Mouse (Mus musculus) lung, embryonic 16.5 days (tissue): Measurements from ENCODE around the gene Aass. TPM values are rescaled to one million over a fixed set of nuclear protein-coding genes. Genes with fewer than 3 reads are reported as not detected.
A peak's percentile ranks its signal among the peaks of the same experiment; 100 is the strongest.
"Not testable (repeated sequence)": the region's sequence is repeated elsewhere in the genome, so short reads cannot be mapped to it uniquely, and the experiment has no call there.

Source experiments
- ATAC-seq: fragments of 200-750 bp; cut with Nextera tagmentation; 2 replicates; pipeline ENCODE4 v1.8.0; 2017; ENCODE audit warnings: low read depth, mild to moderate bottlenecking, moderate library complexity
- H3K27ac ChIP-seq: fragments of 300-500 bp; sonication (generic); 2 replicates; pipeline ENCODE4 v1.5.1; 2014; ENCODE audit warnings: mild to moderate bottlenecking, control low read depth, low read length
- H3K27me3 ChIP-seq: fragments of 300-500 bp; sonication (generic); 2 replicates; pipeline ENCODE4 v1.6.1; 2014; ENCODE audit warnings: low read depth, low read length, mixed read lengths; ENCODE audit not compliant: control insufficient read depth, insufficient read depth
- H3K36me3 ChIP-seq: fragments of 300-500 bp; sonication (generic); 2 replicates; pipeline ENCODE4 v1.6.1; 2014; ENCODE audit warnings: low read length; ENCODE audit not compliant: control insufficient read depth, insufficient read depth
- H3K4me1 ChIP-seq: fragments of 300-500 bp; sonication (generic); replicated peaks from 2 replicates; pipeline ENCODE4 v1.6.1; 2014; ENCODE audit warnings: low read length, mixed read lengths; ENCODE audit not compliant: control insufficient read depth, insufficient read depth
- H3K4me2 ChIP-seq: fragments of 300-500 bp; sonication (generic); 2 replicates; pipeline ENCODE4 v1.6.1; 2014; ENCODE audit warnings: low read depth, low read length, control low read depth
- H3K4me3 ChIP-seq: fragments of 300-500 bp; sonication (generic); 2 replicates; pipeline ENCODE4 v1.5.1; 2014; ENCODE audit warnings: mild to moderate bottlenecking, low read length, control low read depth
- H3K9ac ChIP-seq: fragments of 300-500 bp; sonication (generic); 2 replicates; pipeline ENCODE4 v1.6.1; 2014; ENCODE audit warnings: low read length, control low read depth
- H3K9me3 ChIP-seq: fragments of 300-500 bp; sonication (generic); 2 replicates; pipeline ENCODE4 v1.6.1; 2016; ENCODE audit warnings: low read length; ENCODE audit not compliant: control insufficient read depth
- WGBS: fragments of 180-500 bp; shearing (Covaris S2); extraction: QIAGEN DNeasy Blood & Tissue Kit; methylation state at CpG from one replicate; pipeline ENCODE4 v1.1.7; 2014; 5-methylcytosine and 5-hydroxymethylcytosine counted together
- polyA plus RNA-seq: library from polyadenylated mRNA; unstranded; fragments of >200 nt; fragmentation: Nextera tagmentation; extraction: Ambion mirVana; gene quantifications from 2 replicates; pipeline ENCODE4 v1.2.1, GENCODE M21; 2015

Gene Aass
- polyA plus RNA-seq = 4.2 and 4.4 TPM in 2 replicates

DNA sequence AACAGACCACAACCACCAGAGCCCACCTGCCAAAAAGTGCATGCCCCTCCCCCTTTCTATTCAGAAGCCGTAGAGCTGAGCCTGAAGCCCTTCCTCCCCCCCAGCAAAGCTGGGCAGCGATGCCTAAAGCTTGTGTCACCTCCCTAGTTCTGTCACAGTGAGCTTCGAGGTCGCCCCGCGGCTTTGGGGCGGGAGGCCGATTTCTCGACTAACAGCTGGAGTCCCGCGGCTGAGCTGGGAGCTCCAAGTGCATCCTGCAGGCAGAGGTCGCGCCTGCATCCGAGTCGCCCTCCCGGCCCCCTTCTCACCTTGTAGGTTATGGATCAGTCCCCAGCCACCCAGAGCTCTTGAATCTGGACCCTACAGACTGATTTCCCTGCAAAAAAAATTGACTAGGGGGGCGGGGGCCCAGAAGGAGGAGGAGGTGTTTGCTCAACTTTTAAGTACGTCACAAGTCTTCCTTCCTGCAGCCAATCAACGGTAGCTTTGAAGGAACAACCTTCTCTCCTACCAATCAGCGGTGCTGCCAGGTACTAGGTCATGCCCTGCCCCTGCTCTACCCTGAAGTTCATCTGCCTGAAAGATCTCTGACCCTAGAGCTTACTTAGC lies at the start of gene Aass:
Gene Aass, minus strand, starts transcription at position 414 of the 609 bp plus-strand sequence.
- Histone ChIP-seq H3K36me3 (no peaks in the 10 kb centered on the region), H3K4me2 (peak within 1 kb of the TSS; percentile 72), H3K27me3 (no peaks in the 10 kb centered on the region), H3K4me1 (peaks cover 6% of the 10 kb centered on the region; the same call in 1 of the 2 replicates), H3K27ac (no peak within 1 kb of the TSS), H3K9ac (peak within 1 kb of the TSS; percentile 50), H3K4me3 (peak within 1 kb of the TSS; percentile 54), H3K9me3 (no peaks in the 10 kb centered on the region)
- peak; percentile 84 for ATAC-seq
- WGBS = 1% methylated on average over 20 of the region's 20 CpGs

DNA sequence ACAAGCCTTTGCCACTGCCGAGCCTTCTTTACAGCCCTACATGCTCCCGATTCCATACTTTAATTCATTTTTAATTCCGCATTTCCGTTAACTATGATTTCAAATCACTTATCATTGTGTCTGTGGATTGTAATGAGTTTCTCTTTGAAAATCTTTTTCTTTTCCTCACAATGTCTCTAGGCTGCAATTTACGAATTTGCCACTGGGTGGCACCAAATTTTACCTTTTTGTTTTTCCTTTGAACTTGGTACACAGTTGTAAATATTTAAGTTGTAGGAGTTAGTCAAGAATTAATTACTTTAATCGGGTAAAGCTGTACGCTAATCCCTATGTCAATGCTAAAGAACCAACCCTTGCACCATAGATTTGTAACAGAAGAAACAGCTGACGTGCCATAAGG lies 47.3 kb upstream of the Aass start:
- H3K27ac ChIP-seq = no peak overlapping the region
- 14% methylated on average over 8 of the region's 8 CpGs for WGBS
- H3K9ac ChIP-seq = no peak overlapping the region
- no peaks in the 10 kb centered on the region for H3K9me3 ChIP-seq
- peak overlapping the region; percentile 24 for H3K4me3 ChIP-seq
- peak overlapping the region; percentile 31; the same call in 1 of the 2 replicates for H3K4me2 ChIP-seq
- no peak for ATAC-seq
- H3K27me3 ChIP-seq = no peaks in the 10 kb centered on the region
- H3K4me1 ChIP-seq = no peaks in the 10 kb centered on the region
- H3K36me3 ChIP-seq = no peaks in the 10 kb centered on the region

DNA sequence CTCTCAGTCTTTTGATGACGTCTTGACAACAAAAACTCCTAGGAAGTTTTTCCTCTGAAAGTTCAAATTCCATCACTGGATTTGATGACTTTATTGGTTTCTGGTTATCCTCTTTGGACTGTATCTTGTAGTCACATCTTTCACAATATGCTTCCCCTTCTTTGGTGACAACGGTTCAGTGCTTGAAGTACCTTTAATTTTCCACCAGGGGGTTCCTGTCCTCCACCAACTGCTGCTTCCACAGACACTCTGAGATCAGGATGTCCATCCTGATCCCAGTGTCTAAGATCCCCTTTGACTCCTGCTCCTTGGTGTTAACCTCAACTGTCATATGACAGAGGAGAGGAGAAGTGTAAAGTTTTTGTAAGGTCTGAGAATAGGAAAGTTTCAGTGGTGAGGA lies 31.0 kb upstream of the Aass start:
- not testable (repeated sequence) for H3K4me1 ChIP-seq, H3K4me2 ChIP-seq, H3K36me3 ChIP-seq, H3K9ac ChIP-seq, H3K4me3 ChIP-seq, H3K27me3 ChIP-seq, ATAC-seq, H3K27ac ChIP-seq, H3K9me3 ChIP-seq
- 70% methylated on average over 1 of the region's 2 CpGs for WGBS

DNA sequence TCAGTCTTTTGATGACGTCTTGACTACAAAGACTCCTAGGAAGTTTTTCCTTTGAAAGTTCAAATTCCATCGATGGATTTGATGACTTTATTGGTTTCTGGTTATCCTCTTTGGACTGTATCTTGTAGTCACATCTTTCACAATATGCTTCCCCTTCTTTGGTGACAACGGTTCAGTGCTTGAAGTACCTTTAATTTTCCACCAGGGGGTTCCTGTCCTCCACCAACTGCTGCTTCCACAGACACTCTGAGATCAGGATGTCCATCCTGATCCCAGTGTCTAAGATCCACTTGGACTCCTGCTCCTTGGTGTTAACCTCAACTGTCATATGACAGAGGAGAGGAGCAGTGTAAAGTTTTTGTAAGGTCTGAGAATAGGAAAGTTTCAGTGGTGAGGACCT lies 23.6 kb upstream of the Aass start:
- H3K4me3 ChIP-seq, H3K36me3 ChIP-seq, ATAC-seq, H3K4me1 ChIP-seq, H3K9ac ChIP-seq, H3K27me3 ChIP-seq, H3K27ac ChIP-seq, H3K9me3 ChIP-seq, H3K4me2 ChIP-seq: not testable (repeated sequence)
- 64% methylated on average over 2 of the region's 3 CpGs for WGBS

DNA sequence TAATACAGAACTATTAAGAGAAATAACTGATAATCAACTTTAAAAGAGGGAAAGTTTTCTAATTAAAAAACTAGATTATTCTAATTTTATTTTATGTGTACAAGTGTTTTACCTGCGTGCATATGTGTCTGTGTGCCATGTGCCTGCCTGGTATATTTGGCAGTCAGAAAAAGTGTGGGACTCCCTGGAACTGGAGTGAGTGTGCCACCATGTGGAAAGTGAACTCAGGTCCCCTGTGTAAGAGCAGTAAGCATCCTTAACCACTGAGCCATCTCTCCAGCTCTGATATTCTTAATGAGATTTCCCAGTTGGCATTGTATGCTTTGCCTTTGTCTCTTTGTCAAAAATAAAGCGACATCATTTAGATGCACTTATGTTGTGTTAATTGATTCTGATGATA lies 20.3 kb upstream of the Aass start:
- H3K27me3 ChIP-seq = no peaks in the 10 kb centered on the region
- H3K9me3 ChIP-seq = no peaks in the 10 kb centered on the region
- no peak overlapping the region for H3K27ac ChIP-seq
- no peak overlapping the region for H3K9ac ChIP-seq
- ATAC-seq = no peak
- no peaks in the 10 kb centered on the region for H3K4me1 ChIP-seq
- H3K4me2 ChIP-seq = no peak overlapping the region
- WGBS = 87% methylated on average over 2 of the region's 2 CpGs
- H3K4me3 ChIP-seq = no peak overlapping the region
- no peaks in the 10 kb centered on the region for H3K36me3 ChIP-seq

DNA sequence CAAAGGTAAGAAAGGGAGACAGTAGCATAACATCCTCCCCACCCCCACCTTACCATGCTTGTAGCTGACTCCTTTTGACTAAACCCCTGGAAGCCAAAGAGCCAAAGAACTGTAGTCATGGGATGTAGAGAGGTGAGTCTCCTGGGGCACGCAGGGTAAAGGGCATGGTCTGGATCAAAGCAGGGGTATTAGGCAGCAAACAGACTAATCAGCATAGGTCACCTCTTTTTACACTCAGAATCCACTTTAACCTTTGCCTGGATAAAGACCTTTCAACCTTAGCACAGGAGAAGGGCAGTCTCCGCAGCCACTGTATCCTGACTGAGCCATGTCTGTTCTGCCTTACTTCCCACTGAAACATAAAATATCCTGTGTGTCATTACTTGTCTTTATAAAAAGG lies 14.4 kb upstream of the Aass start:
- ATAC-seq = no peak
- 75% methylated on average over 2 of the region's 2 CpGs for WGBS

DNA sequence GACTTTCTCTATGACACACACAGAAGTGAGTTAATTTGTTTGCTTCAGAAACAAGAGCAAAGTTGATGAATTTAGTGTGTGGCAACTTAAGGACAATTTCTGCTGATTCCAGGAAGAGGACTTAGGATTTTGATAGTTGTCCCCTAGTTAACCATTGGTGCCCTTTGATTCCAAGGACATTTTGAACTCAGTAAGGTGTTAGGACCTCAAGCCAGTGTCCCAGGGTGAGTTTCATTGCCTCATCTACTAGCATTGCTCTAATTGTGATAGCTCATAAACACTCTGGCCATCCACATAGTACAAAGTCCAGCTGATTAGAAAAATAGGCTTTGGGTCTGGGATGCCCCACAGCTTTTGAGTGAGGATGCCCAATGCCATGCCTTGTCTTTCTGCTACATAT lies 11.2 kb upstream of the Aass start:
- no peak for ATAC-seq
- H3K36me3 ChIP-seq = no peaks in the 10 kb centered on the region
- H3K27me3 ChIP-seq = no peaks in the 10 kb centered on the region
- no peaks in the 10 kb centered on the region for H3K9me3 ChIP-seq
- H3K9ac ChIP-seq = no peak overlapping the region
- H3K4me3 ChIP-seq = no peak overlapping the region
- H3K4me2 ChIP-seq = no peak overlapping the region
- no peaks in the 10 kb centered on the region for H3K4me1 ChIP-seq
- no peak overlapping the region for H3K27ac ChIP-seq

More for the DNA sequence above, 14.4 kb upstream of the Aass start:
- no peak overlapping the region for H3K4me3 ChIP-seq
- no peaks in the 10 kb centered on the region for H3K27me3 ChIP-seq
- H3K9ac ChIP-seq = no peak overlapping the region
- H3K9me3 ChIP-seq = no peaks in the 10 kb centered on the region
- no peaks in the 10 kb centered on the region for H3K4me1 ChIP-seq
- H3K27ac ChIP-seq = no peak overlapping the region
- no peaks in the 10 kb centered on the region for H3K36me3 ChIP-seq
- H3K4me2 ChIP-seq = no peak overlapping the region

DNA sequence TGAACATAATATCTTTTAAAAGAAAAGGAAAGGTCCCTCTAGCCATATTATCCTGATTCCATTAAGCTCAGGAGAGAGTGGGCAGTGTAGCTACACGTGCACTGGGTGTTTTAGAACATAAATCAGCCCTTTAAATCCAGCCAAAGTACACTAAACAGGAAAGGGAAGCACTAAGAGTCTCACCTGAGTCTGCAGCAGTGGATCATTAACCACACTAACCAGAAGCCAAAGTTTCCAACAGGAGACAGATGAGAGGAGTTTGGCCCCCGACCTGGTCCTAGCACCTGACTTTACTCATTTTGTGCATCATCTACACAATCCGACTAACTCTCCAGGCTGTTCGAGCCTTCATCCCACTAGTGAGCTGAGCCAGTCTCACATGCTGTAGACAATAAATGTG lies 1.8 kb downstream of the Aass start:
- ATAC-seq = no peak
- WGBS = 57% methylated on average over 4 of the region's 4 CpGs
- H3K36me3 ChIP-seq = no peaks in the 10 kb centered on the region
- peaks cover 6% of the 10 kb centered on the region; the same call in 1 of the 2 replicates for H3K4me1 ChIP-seq
- no peak overlapping the region for H3K4me2 ChIP-seq
- no peaks in the 10 kb centered on the region for H3K9me3 ChIP-seq
- no peak overlapping the region for H3K27ac ChIP-seq
- H3K9ac ChIP-seq = no peak overlapping the region
- H3K27me3 ChIP-seq = no peaks in the 10 kb centered on the region
- H3K4me3 ChIP-seq = no peak overlapping the region

DNA sequence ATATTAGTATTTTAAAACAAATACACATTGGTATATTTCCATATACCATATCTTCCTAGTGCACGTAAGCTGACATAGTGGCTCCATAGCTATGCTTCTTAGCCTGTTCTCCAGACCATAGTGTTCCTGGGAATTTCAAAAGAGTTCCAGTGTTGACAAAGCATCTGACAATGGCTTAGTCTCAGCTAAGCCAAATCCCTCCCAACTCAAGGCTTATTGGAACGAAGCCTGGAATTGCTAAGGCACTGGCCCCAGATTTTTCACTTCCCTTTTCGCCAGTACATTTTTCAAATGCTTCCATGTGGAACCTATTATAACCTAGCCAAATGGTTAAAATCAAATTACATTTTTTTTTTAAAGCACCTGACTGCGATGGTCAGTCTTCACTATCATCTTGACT lies 3.6 kb downstream of the Aass start:
- H3K9me3 ChIP-seq = no peaks in the 10 kb centered on the region
- H3K9ac ChIP-seq = no peak overlapping the region
- H3K4me3 ChIP-seq = no peak overlapping the region
- peaks cover 6% of the 10 kb centered on the region; the same call in 1 of the 2 replicates for H3K4me1 ChIP-seq
- no peaks in the 10 kb centered on the region for H3K27me3 ChIP-seq
- ATAC-seq = peak; percentile 71
- H3K27ac ChIP-seq = no peak overlapping the region
- H3K4me2 ChIP-seq = no peak overlapping the region
- WGBS = 41% methylated on average over 4 of the region's 4 CpGs
- H3K36me3 ChIP-seq = no peaks in the 10 kb centered on the region

DNA sequence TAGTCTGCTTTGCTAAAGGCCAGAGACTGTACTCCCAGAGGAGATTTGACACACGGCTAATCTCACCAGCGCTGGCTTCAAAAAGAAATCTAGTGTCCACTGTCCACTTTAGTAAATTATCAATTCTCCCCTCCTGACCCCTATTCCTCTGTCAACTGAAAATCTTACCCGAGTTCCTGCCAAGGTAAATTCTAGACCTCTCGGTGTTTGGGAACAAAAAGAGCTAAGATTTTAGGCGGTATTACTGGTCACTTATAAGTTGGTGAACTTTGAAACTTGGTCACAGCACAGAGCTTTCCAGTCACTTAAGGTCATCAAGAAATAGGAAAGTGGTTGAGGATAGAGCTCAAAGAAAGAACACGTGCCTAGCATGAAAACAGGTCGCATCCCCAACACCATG lies 6.1 kb downstream of the Aass start:
- H3K4me1 ChIP-seq = 0 out of 2 replicates have a peak, but pooled peaks cover 3% of the 10 kb centered on the region

More for the DNA sequence above, 6.1 kb downstream of the Aass start:
- H3K27me3 ChIP-seq = no peaks in the 10 kb centered on the region
- no peaks in the 10 kb centered on the region for H3K36me3 ChIP-seq
- no peak for ATAC-seq
- whole genome bisulfite sequencing = 70% methylated on average over 7 of the region's 7 CpGs
- H3K27ac ChIP-seq = no peak overlapping the region
- no peak overlapping the region for H3K4me2 ChIP-seq
- no peak overlapping the region for H3K9ac ChIP-seq
- H3K9me3 ChIP-seq = no peaks in the 10 kb centered on the region
- no peak overlapping the region for H3K4me3 ChIP-seq
